Mouse (Mus musculus): Measurements from ENCODE around the gene Lipm. TPM values are rescaled to one million over a fixed set of nuclear protein-coding genes. Genes with fewer than 3 reads are reported as not detected.

Lipm gene
- not detected for polyA plus RNA-seq (2012; fragmentation: generic; extraction: Trizol)
- long read RNA-seq, experiment 1, result 0 reads
- long read RNA-seq, experiment 2, result 0 reads

GRCm38 (mm10) chr19:34100633-34101032 lies at the start of gene Lipm:
Gene Lipm, plus strand, starts transcription at chr19:34100933.
- no peaks in the 10 kb centered on the region for H3K36me3 ChIP-seq (ENCODE audit: control insufficient read depth, insufficient read depth)
- H3K27me3 ChIP-seq (ENCODE audit: control insufficient read depth, insufficient read depth, insufficient read length), result no peaks in the 10 kb centered on the region
- no peak within 1 kb of the TSS for H3K4me3 ChIP-seq (ENCODE audit: insufficient read depth, poor library complexity, severe bottlenecking)
- H3ac ChIP-seq (ENCODE audit: control insufficient read depth, insufficient read length, low read depth), result no peak within 1 kb of the TSS
- no peak for TF ChIP-seq MAX (IDR thresholded peaks at IDR 0.05)
- TF ChIP-seq MYOD1 (IDR thresholded peaks at IDR 0.05; ENCODE audit: control insufficient read depth, insufficient read length, low read depth), result no peak
- no peak for TF ChIP-seq CEBPB (IDR thresholded peaks at IDR 0.05; ENCODE audit: low read depth)
- H3K79me2 ChIP-seq (ENCODE audit: control insufficient read depth, insufficient read depth), result no peaks in the 10 kb centered on the region
- H3K79me3 ChIP-seq (ENCODE audit: low read depth), result no peaks in the 10 kb centered on the region

GRCm38 (mm10) chr19:34051502-34051901 lies 49.2 kb upstream of the Lipm start:
- Histone ChIP-seq H3K79me2 (ENCODE audit: control insufficient read depth, insufficient read depth) (no peaks in the 10 kb centered on the region), H3K4me3 (ENCODE audit: insufficient read depth, poor library complexity, severe bottlenecking) (no peak overlapping the region), H3K79me3 (ENCODE audit: low read depth) (no peaks in the 10 kb centered on the region), H3K36me3 (ENCODE audit: control insufficient read depth, insufficient read depth) (no peaks in the 10 kb centered on the region), H3ac (ENCODE audit: control insufficient read depth, insufficient read length, low read depth) (no peak overlapping the region), H3K27me3 (ENCODE audit: control insufficient read depth, insufficient read depth, insufficient read length) (no peaks in the 10 kb centered on the region)
- no peak for TF ChIP-seq CTCF (IDR thresholded peaks at IDR 0.05; ENCODE audit: control insufficient read depth, insufficient read depth, insufficient read length)
- TF ChIP-seq MYOG (IDR thresholded peaks at IDR 0.05; ENCODE audit: control insufficient read depth, extremely low read depth, insufficient read length), result no peak
- TF ChIP-seq CEBPB (IDR thresholded peaks at IDR 0.05; ENCODE audit: low read depth), result no peak
- TF ChIP-seq FOSL1 (IDR thresholded peaks at IDR 0.05; ENCODE audit: insufficient read depth, low read length, poor library complexity, severe bottlenecking), result no peak
- TF ChIP-seq MAX (IDR thresholded peaks at IDR 0.05), result no peak
- no peak for TF ChIP-seq MYOD1 (IDR thresholded peaks at IDR 0.05; ENCODE audit: control insufficient read depth, insufficient read length, low read depth)
- no peak for TF ChIP-seq USF1 (IDR thresholded peaks at IDR 0.05; ENCODE audit: low read depth)

GRCm38 (mm10) chr19:34063547-34063946 lies 37.2 kb upstream of the Lipm start:
- TF ChIP-seq FOSL1 (IDR thresholded peaks at IDR 0.05; ENCODE audit: insufficient read depth, low read length, poor library complexity, severe bottlenecking), result no peak
- no peak for TF ChIP-seq CEBPB (IDR thresholded peaks at IDR 0.05; ENCODE audit: low read depth)
- no peak for TF ChIP-seq USF1 (IDR thresholded peaks at IDR 0.05; ENCODE audit: low read depth)
- TF ChIP-seq MYOG (IDR thresholded peaks at IDR 0.05; ENCODE audit: control insufficient read depth, extremely low read depth, insufficient read length), result no peak
- TF ChIP-seq CTCF (IDR thresholded peaks at IDR 0.05; ENCODE audit: control insufficient read depth, insufficient read depth, insufficient read length), result no peak
- no peak overlapping the region for H3K4me3 ChIP-seq (ENCODE audit: insufficient read depth, poor library complexity, severe bottlenecking)
- H3K79me2 ChIP-seq (ENCODE audit: control insufficient read depth, insufficient read depth), result no peaks in the 10 kb centered on the region
- H3K36me3 ChIP-seq (ENCODE audit: control insufficient read depth, insufficient read depth), result no peaks in the 10 kb centered on the region
- H3K79me3 ChIP-seq (ENCODE audit: low read depth), result no peaks in the 10 kb centered on the region
- H3K27me3 ChIP-seq (ENCODE audit: control insufficient read depth, insufficient read depth, insufficient read length), result no peaks in the 10 kb centered on the region
- H3ac ChIP-seq (ENCODE audit: control insufficient read depth, insufficient read length, low read depth), result no peak overlapping the region

DNA sequence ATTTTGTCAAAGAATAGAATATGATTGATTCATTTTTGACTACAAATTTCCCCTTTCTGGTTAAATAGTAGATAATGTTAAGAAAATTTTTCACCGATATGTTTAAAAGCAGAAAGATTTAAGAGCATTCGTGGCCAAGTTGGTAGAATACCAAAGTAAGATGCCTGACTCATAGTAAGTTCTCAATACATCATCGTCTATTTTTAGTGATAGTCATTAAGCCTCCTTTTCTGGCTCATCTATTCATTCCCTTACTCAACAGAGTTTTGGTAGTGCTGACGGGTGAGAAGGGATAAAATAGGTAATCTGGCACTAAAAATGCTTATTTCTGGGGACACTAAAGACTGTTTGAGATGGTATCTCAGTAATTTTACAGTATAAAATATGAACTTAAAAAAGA lies 36.7 kb upstream of the Lipm start:
- Histone ChIP-seq H3K79me3 (ENCODE audit: low read depth) (no peaks in the 10 kb centered on the region), H3K4me3 (ENCODE audit: insufficient read depth, poor library complexity, severe bottlenecking) (no peak overlapping the region), H3ac (ENCODE audit: control insufficient read depth, insufficient read length, low read depth) (no peak overlapping the region), H3K36me3 (ENCODE audit: control insufficient read depth, insufficient read depth) (no peaks in the 10 kb centered on the region), H3K27me3 (ENCODE audit: control insufficient read depth, insufficient read depth, insufficient read length) (no peaks in the 10 kb centered on the region), H3K79me2 (ENCODE audit: control insufficient read depth, insufficient read depth) (no peaks in the 10 kb centered on the region)
- TF ChIP-seq USF1 (IDR thresholded peaks at IDR 0.05; ENCODE audit: low read depth) (no peak), CEBPB (IDR thresholded peaks at IDR 0.05; ENCODE audit: low read depth) (no peak)

GRCm38 (mm10) chr19:34066779-34067472 lies 33.8 kb upstream of the Lipm start, which contains the start of gene Lipn:
Gene Lipn, plus strand, starts transcription at chr19:34067358.
- Histone ChIP-seq H3K4me3 (ENCODE audit: insufficient read depth, poor library complexity, severe bottlenecking) (no peak within 1 kb of the TSS), H3K79me2 (ENCODE audit: control insufficient read depth, insufficient read depth) (no peaks in the 10 kb centered on the region)

GRCm38 (mm10) chr19:34074239-34074638 lies 26.5 kb upstream of the Lipm start:
- H3K36me3 ChIP-seq (ENCODE audit: control insufficient read depth, insufficient read depth), result no peaks in the 10 kb centered on the region
- no peak overlapping the region for H3ac ChIP-seq (ENCODE audit: control insufficient read depth, insufficient read length, low read depth)
- TF ChIP-seq MAX (IDR thresholded peaks at IDR 0.05) (no peak), USF1 (IDR thresholded peaks at IDR 0.05; ENCODE audit: low read depth) (no peak), CTCF (IDR thresholded peaks at IDR 0.05; ENCODE audit: control insufficient read depth, insufficient read depth, insufficient read length) (no peak), MYOD1 (IDR thresholded peaks at IDR 0.05; ENCODE audit: control insufficient read depth, insufficient read length, low read depth) (no peak), MYOG (IDR thresholded peaks at IDR 0.05; ENCODE audit: control insufficient read depth, extremely low read depth, insufficient read length) (no peak), CEBPB (IDR thresholded peaks at IDR 0.05; ENCODE audit: low read depth) (no peak), FOSL1 (IDR thresholded peaks at IDR 0.05; ENCODE audit: insufficient read depth, low read length, poor library complexity, severe bottlenecking) (no peak)
- no peaks in the 10 kb centered on the region for H3K79me3 ChIP-seq (ENCODE audit: low read depth)
- no peaks in the 10 kb centered on the region for H3K27me3 ChIP-seq (ENCODE audit: control insufficient read depth, insufficient read depth, insufficient read length)
- H3K4me3 ChIP-seq (ENCODE audit: insufficient read depth, poor library complexity, severe bottlenecking), result no peak overlapping the region
- no peaks in the 10 kb centered on the region for H3K79me2 ChIP-seq (ENCODE audit: control insufficient read depth, insufficient read depth)

More at GRCm38 (mm10) chr19:34066779-34067472, 33.8 kb upstream of the Lipm start, which contains the start of gene Lipn:
- Histone ChIP-seq H3K36me3 (ENCODE audit: control insufficient read depth, insufficient read depth) (no peaks in the 10 kb centered on the region), H3ac (ENCODE audit: control insufficient read depth, insufficient read length, low read depth) (no peak within 1 kb of the TSS), H3K27me3 (ENCODE audit: control insufficient read depth, insufficient read depth, insufficient read length) (no peaks in the 10 kb centered on the region), H3K79me3 (ENCODE audit: low read depth) (no peaks in the 10 kb centered on the region)
- peak; percentile 90 for TF ChIP-seq USF1 (IDR thresholded peaks at IDR 0.05; ENCODE audit: low read depth)
- no peak for TF ChIP-seq MYOG (IDR thresholded peaks at IDR 0.05; ENCODE audit: control insufficient read depth, extremely low read depth, insufficient read length)
- TF ChIP-seq CEBPB (IDR thresholded peaks at IDR 0.05; ENCODE audit: low read depth), result peak; percentile 76
- TF ChIP-seq MYOD1 (IDR thresholded peaks at IDR 0.05; ENCODE audit: control insufficient read depth, insufficient read length, low read depth), result no peak

Data from C2C12 (cell line).